Mouse (Mus musculus) bone marrow macrophage, adult 2 months (primary cell): Measurements from ENCODE around the gene Mtif3.

Source experiments
- CTCF ChIP-seq: IDR thresholded peaks from 2 replicates; pipeline ENCODE4 v1.5.1; 2012; ENCODE audit warnings: low read depth, mild to moderate bottlenecking, low read length, moderate library complexity
- POLR2A ChIP-seq: IDR thresholded peaks from 2 replicates; pipeline ENCODE4 v1.6.1; 2012; ENCODE audit warnings: mild to moderate bottlenecking, low read depth, low read length, borderline replicate concordance

DNA sequence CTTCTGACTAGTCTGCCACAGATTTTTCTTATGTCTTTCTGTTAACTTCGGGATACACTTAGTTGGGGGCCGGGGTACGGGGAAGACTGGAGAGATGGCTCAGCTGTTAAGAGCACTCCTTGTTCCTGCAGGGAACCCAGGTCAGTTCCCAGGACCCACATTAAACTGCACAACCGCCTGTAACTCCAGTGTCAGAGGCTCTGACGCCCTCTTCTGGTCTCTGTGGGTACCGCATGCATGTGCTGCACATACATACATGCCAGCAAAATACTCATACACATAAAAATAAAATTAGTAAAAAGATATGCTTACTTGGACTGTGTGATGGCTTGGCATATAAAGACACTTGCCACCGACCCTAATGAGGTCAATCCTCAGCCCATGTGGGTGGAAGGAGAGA is 33.2 kb upstream of the Mtif3 start:
- TF ChIP-seq CTCF (no peak), POLR2A (no peak)
